Mouse (Mus musculus) spleen, adult 2 months (tissue): ENCODE data around the gene Ghsr. TPM values are rescaled to one million over a fixed set of nuclear protein-coding genes. Genes with fewer than 3 reads are reported as not detected.

Experiments
- DNase-seq, 2 experiments: peaks; one replicate each; pipeline versions ENCODE4 v3.0.0 to v3.0.0-alpha.2; 2012 to 2021; ENCODE audit warnings: low spot score in 2 of 2, low read depth in 1 of 2
- H3K27ac ChIP-seq: fragments of 200-500 bp; 2 replicates; pipeline ENCODE4 v1.5.1; 2012; ENCODE audit warnings: low read length, inconsistent platforms; ENCODE audit not compliant: insufficient read depth
- H3K27me3 ChIP-seq: fragments of 200-500 bp; 2 replicates; pipeline ENCODE4 v1.6.1; 2012; ENCODE audit warnings: mild to moderate bottlenecking, moderate library complexity, low read length, inconsistent platforms; ENCODE audit not compliant: control insufficient read depth, insufficient read depth
- H3K36me3 ChIP-seq: fragments of 200-500 bp; 2 replicates; pipeline ENCODE4 v1.6.1; 2012; ENCODE audit warnings: mild to moderate bottlenecking, low read length, inconsistent platforms; ENCODE audit not compliant: control insufficient read depth, insufficient read depth
- H3K4me1 ChIP-seq: fragments of 200-500 bp; 2 replicates; pipeline ENCODE4 v1.6.1; 2011; ENCODE audit warnings: inconsistent platforms; ENCODE audit not compliant: control insufficient read depth, insufficient read depth, insufficient read length
- H3K4me3 ChIP-seq: fragments of 200-500 bp; 2 replicates; pipeline ENCODE4 v1.5.1; 2011; ENCODE audit warnings: mild to moderate bottlenecking, inconsistent platforms; ENCODE audit not compliant: insufficient read depth, insufficient read length; ENCODE audit errors: extremely low read depth
- CTCF ChIP-seq: fragments of 200-500 bp; IDR thresholded peaks from 2 replicates; pipeline ENCODE4 v1.5.1; 2011; ENCODE audit warnings: mild to moderate bottlenecking, inconsistent platforms; ENCODE audit not compliant: insufficient read depth, insufficient read length, insufficient replicate concordance; ENCODE audit errors: extremely low read depth
- POLR2A ChIP-seq: fragments of 200-500 bp; IDR thresholded peaks from 2 replicates; pipeline ENCODE4 v1.6.1; 2011; ENCODE audit warnings: low read depth, low read length, inconsistent platforms
- WGBS: fragments of 180-500 bp; shearing (Covaris S2); methylation state at CpG from one replicate; pipeline ENCODE4 v1.1.7; 2018; 5-methylcytosine and 5-hydroxymethylcytosine counted together
- polyA plus RNA-seq: library from polyadenylated mRNA; depleted of rRNA; stranded (reverse); fragments of >200 nt; gene quantifications from 2 replicates; pipeline ENCODE4 v1.2.3, GENCODE M21; 2012

Ghsr gene
- polyA plus RNA-seq, 1 experiment = not detected

DNA sequence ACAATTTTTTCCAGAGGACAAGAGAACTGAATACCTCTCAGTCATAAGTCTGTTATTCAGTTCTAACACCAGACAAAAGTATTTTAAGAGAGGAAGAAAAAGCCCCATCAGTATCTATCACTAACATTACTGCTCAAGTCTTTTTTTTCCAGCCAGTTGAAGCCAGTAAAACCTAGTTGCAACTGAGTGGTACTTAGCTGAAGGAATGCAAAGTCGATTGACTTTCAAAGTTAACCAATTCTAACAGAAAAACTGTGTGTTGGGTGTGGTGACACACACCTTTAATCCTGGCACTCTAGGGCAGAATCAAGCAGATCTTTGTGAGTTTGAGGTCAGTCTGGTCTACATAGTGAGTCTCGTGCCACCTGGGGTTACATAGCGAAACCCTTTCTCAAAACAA lies 35.3 kb downstream of the Ghsr start:
- TF ChIP-seq CTCF (no peak), POLR2A (no peak)

DNA sequence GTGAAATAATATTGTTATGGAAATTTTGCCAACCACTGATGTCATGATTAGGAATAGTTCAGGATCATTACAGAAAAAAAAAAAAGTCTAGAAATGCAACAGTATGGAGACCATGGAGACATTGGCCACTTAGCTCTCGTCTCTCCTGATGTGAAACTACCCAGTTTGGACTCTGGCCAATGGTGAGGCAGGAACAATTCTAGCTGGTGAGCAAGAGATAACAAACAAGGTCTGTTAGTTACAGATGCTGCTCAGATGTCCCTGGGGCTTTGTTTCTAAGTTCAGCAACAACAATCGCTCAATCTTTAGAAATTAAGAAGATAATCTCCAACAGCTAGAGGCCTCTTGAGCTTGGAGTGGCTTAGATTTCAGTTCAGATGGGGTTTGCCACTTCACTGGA lies 37.4 kb downstream of the Ghsr start:
- DNase-seq = no peak
- Histone ChIP-seq H3K4me3 (no peak overlapping the region), H3K36me3 (no peaks in the 10 kb centered on the region), H3K27ac (no peak overlapping the region), H3K27me3 (no peaks in the 10 kb centered on the region), H3K4me1 (no peaks in the 10 kb centered on the region)
- 62% methylated on average over 2 of the region's 2 CpGs for WGBS
- TF ChIP-seq CTCF (no peak), POLR2A (no peak)

More for the DNA sequence above, 35.3 kb downstream of the Ghsr start:
- Histone ChIP-seq H3K36me3 (no peaks in the 10 kb centered on the region), H3K27ac (no peak overlapping the region), H3K4me3 (no peak overlapping the region), H3K4me1 (no peaks in the 10 kb centered on the region), H3K27me3 (no peaks in the 10 kb centered on the region)
- WGBS = 86% methylated on average over 3 of the region's 3 CpGs
- DNase-seq = no peak

DNA sequence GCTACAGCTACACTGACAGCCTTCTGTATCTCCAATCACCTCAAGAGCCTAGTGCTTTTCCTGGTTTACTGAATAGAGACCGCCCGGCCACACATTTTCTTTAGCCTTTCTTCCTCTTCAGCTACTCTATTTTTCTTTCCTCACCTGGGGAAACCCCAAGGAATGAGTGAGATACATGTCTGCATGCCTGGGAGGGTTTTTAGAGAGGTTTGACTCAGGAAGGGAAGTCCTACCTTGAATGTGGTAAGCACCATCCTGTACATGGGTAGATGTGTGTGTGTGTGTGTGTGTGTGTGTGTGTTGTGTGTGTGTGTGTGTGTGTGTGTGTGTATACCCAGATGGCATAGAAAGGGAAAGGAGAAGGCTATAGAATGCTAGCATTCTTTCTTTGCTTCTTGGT lies 40.1 kb downstream of the Ghsr start:
- H3K27ac ChIP-seq = no peak overlapping the region
- no peaks in the 10 kb centered on the region for H3K27me3 ChIP-seq
- TF ChIP-seq CTCF (no peak), POLR2A (no peak)
- H3K36me3 ChIP-seq = no peaks in the 10 kb centered on the region
- DNase-seq = no peak
- 88% methylated on average over 2 of the region's 2 CpGs for WGBS
- no peak overlapping the region for H3K4me3 ChIP-seq
- H3K4me1 ChIP-seq = no peaks in the 10 kb centered on the region

- TF ChIP-seq CTCF (no peak), POLR2A (no peak)
- WGBS = 85% methylated on average over 3 of the region's 3 CpGs
Measured at GRCm38 (mm10) chr3:27413566-27413965, 42.4 kb downstream of the Ghsr start.

DNA sequence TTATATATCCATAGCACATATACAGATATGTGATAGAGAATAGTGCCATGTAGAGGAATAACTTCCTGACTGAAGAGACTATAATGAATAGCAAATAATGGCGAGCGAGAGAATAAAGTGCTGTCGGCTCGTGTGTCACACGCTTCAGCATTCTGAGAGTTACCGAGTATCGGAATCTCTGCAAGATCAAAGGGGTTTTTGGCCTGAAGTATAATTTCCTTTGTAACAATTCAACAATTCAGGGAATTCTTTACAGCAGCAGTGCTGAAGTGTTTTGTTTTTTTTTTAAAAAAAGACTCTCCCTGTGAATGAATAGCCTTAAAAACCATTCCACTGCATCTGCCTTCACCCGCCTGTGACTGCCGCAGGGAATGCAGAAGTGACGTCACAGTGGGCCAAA lies 45.6 kb downstream of the Ghsr start:
- no peaks in the 10 kb centered on the region for H3K36me3 ChIP-seq
- TF ChIP-seq CTCF (no peak), POLR2A (no peak)
- H3K27ac ChIP-seq = no peak overlapping the region
- H3K27me3 ChIP-seq = no peaks in the 10 kb centered on the region
- H3K4me3 ChIP-seq = no peak overlapping the region
- no peak for DNase-seq
- H3K4me1 ChIP-seq = no peaks in the 10 kb centered on the region
- 94% methylated on average over 10 of the region's 10 CpGs for WGBS

More at GRCm38 (mm10) chr3:27413566-27413965, 42.4 kb downstream of the Ghsr start:
- no peak overlapping the region for H3K4me3 ChIP-seq
- DNase-seq = no peak
- no peaks in the 10 kb centered on the region for H3K4me1 ChIP-seq
- no peak overlapping the region for H3K27ac ChIP-seq
- no peaks in the 10 kb centered on the region for H3K36me3 ChIP-seq
- H3K27me3 ChIP-seq = no peaks in the 10 kb centered on the region

DNA sequence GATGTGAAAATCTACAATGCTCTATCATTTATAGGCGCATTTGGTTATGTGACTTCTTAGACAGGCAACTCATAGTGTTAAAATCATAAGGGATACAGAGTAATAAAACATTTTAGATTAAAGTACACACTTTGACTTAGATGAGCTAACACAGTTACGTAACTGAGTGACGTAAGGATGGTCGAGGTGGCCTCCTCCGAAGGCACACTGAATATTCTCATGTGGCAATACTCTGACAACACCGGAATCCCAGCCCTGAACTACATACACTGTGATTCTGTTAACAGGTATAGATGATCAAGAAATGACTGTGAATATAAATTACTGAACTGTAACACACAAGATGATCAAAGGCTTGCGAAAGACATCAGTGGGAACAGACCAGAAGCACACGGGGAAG lies 47.5 kb downstream of the Ghsr start:
- no peaks in the 10 kb centered on the region for H3K36me3 ChIP-seq
- DNase-seq = no peak
- 91% methylated on average over 8 of the region's 8 CpGs for WGBS
- no peak for TF ChIP-seq POLR2A
- TF ChIP-seq CTCF = no peak
- no peak overlapping the region for H3K27ac ChIP-seq
- no peak overlapping the region for H3K4me3 ChIP-seq
- H3K27me3 ChIP-seq = no peaks in the 10 kb centered on the region
- H3K4me1 ChIP-seq = no peaks in the 10 kb centered on the region

DNA sequence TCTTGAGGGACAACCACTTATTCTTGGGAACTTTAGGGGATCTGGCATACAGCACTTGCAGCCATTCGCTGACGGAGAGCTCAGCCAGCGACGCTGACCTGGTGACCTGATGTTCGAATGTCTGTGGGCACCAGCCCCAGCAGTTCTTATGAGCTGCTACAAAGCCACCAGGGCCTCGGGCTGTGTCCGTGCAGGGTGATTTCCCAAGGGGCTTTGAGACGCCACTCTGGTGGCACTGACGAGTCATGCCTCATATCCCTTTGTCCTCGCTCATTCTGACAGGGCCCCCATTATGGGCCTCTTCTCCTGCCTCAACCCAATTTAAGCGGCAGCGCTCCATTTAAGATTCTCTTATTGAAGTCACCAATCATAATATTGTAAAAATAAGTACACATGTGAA lies 50.8 kb downstream of the Ghsr start:
- Histone ChIP-seq H3K27me3 (no peaks in the 10 kb centered on the region), H3K4me1 (no peaks in the 10 kb centered on the region), H3K4me3 (no peak overlapping the region), H3K36me3 (no peaks in the 10 kb centered on the region), H3K27ac (no peak overlapping the region)
- DNase-seq = no peak
- WGBS = 89% methylated on average over 12 of the region's 12 CpGs
- TF ChIP-seq CTCF = no peak
- TF ChIP-seq POLR2A = no peak
